Mouse (Mus musculus) CH12.LX (cell line): Measurements from ENCODE around the gene Pex13. TPM values are rescaled to one million over a fixed set of nuclear protein-coding genes. Genes with fewer than 3 reads are reported as not detected.
A peak's percentile ranks its signal among the peaks of the same experiment; 100 is the strongest.

Experiments used
- DNase-seq: peaks from one replicate; pipeline ENCODE4 v3.0.0-alpha.2; 2013; ENCODE audit errors: extremely low read depth
- H3K27ac ChIP-seq: 2 replicates; pipeline ENCODE4 v1.5.1; 2012; ENCODE audit warnings: low read depth, mild to moderate bottlenecking, control low read depth, moderate library complexity; ENCODE audit not compliant: insufficient read depth
- H3K27me3 ChIP-seq: replicated peaks from 2 replicates; pipeline ENCODE3; 2012; ENCODE audit warnings: inconsistent platforms
- H3K36me3 ChIP-seq, 2 experiments: replicated peaks in 1 of 2; 2 replicates each; pipeline versions ENCODE3 to v1.6.1; 2012; ENCODE audit warnings: inconsistent platforms in 1 of 2, low read length in 1 of 2, mild to moderate bottlenecking in 1 of 2, mixed read lengths in 1 of 2, moderate library complexity in 1 of 2; ENCODE audit not compliant: control insufficient read depth in 1 of 2, insufficient read depth in 1 of 2
- H3K4me1 ChIP-seq, 2 experiments: 2 replicates each; pipeline ENCODE4 v1.6.1; 2012; ENCODE audit warnings: inconsistent platforms in 1 of 2, moderate library complexity in 1 of 2; ENCODE audit not compliant: insufficient read depth in 2 of 2, control insufficient read depth in 1 of 2
- H3K4me2 ChIP-seq: 2 replicates; pipeline ENCODE4 v1.6.1; 2012; ENCODE audit warnings: low read depth, mild to moderate bottlenecking, control low read depth; ENCODE audit not compliant: poor library complexity, insufficient read depth, severe bottlenecking
- H3K4me3 ChIP-seq, 3 experiments: fragments of 150-350 bp in 1 of 3; sonication (generic) in 1 of 3; replicated peaks in 1 of 3; 2 replicates each; pipeline versions ENCODE3 to v1.5.1; 2011 to 2012; ENCODE audit warnings: low read depth in 2 of 3, low read length in 2 of 3, mild to moderate bottlenecking in 2 of 3, moderate library complexity in 2 of 3, control low read depth in 1 of 3, improper control_type of control experiment in 1 of 3, inconsistent platforms in 1 of 3, mixed read lengths in 1 of 3; ENCODE audit not compliant: poor library complexity in 1 of 3
- H3K79me2 ChIP-seq: replicated peaks from 2 replicates; pipeline ENCODE4 v1.6.1; 2012; ENCODE audit warnings: mild to moderate bottlenecking, moderate library complexity; ENCODE audit not compliant: control insufficient read depth, poor library complexity, insufficient read depth, severe bottlenecking; ENCODE audit errors: extremely low read depth
- H3K9ac ChIP-seq: 2 replicates; pipeline ENCODE4 v1.6.1; 2012; ENCODE audit warnings: low read depth, mild to moderate bottlenecking, control low read depth, moderate library complexity; ENCODE audit not compliant: insufficient read depth
- H3K9me3 ChIP-seq: replicated peaks from 2 replicates; pipeline ENCODE3; 2012; ENCODE audit warnings: low read length, inconsistent platforms, mixed read lengths
- BHLHE40 ChIP-seq: IDR thresholded peaks from 2 replicates; pipeline ENCODE4 v1.6.1; 2011; ENCODE audit warnings: mild to moderate bottlenecking, low read depth, low read length, improper control_type of control experiment
- CTCF ChIP-seq, 2 experiments: IDR thresholded peaks in 1 of 2; conservative IDR thresholded peaks in 1 of 2; 2 replicates each; pipeline ENCODE4 v1.5.1; 2011 to 2012; ENCODE audit warnings: low read depth in 2 of 2, low read length in 2 of 2, improper control_type of control experiment in 1 of 2, inconsistent platforms in 1 of 2, mild to moderate bottlenecking in 1 of 2, moderate library complexity in 1 of 2
- EP300 ChIP-seq: IDR thresholded peaks from 2 replicates; pipeline ENCODE4 v1.6.1; 2011; ENCODE audit warnings: low read length, improper control_type of control experiment
- HCFC1 ChIP-seq: IDR thresholded peaks from 2 replicates; pipeline ENCODE4 v1.6.1; 2012; ENCODE audit warnings: low read depth, mild to moderate bottlenecking, inconsistent platforms, low read length, improper control_type of control experiment
- MAZ ChIP-seq: IDR thresholded peaks from 2 replicates; pipeline ENCODE4 v1.6.1; 2012; ENCODE audit warnings: low read depth, mild to moderate bottlenecking, inconsistent platforms, low read length, improper control_type of control experiment, moderate library complexity
- NELFE ChIP-seq: IDR thresholded peaks from 2 replicates; pipeline ENCODE4 v1.6.1; 2011; ENCODE audit warnings: low read depth, low read length, improper control_type of control experiment
- NRF1 ChIP-seq: IDR thresholded peaks from 2 replicates; pipeline ENCODE4 v1.6.1; 2014; ENCODE audit warnings: low read depth, mild to moderate bottlenecking, inconsistent platforms, low read length, improper control_type of control experiment, moderate library complexity
- POLR2A ChIP-seq: IDR thresholded peaks from 2 replicates; pipeline ENCODE4 v1.6.1; 2011; ENCODE audit warnings: low read depth, mild to moderate bottlenecking, improper control_type of control experiment, low read length
- RAD21 ChIP-seq: IDR thresholded peaks from 2 replicates; pipeline ENCODE4 v1.6.1; 2011; ENCODE audit warnings: low read depth, mild to moderate bottlenecking, low read length, improper control_type of control experiment, moderate library complexity
- SMC3 ChIP-seq: IDR thresholded peaks from 2 replicates; pipeline ENCODE4 v1.6.1; 2011; ENCODE audit warnings: low read depth, low read length, improper control_type of control experiment
- TCF12 ChIP-seq: IDR thresholded peaks from 2 replicates; pipeline ENCODE4 v1.6.1; 2014; ENCODE audit warnings: low read depth, mild to moderate bottlenecking, inconsistent platforms, low read length, improper control_type of control experiment
- ZC3H11A ChIP-seq: IDR thresholded peaks from 2 replicates; pipeline ENCODE4 v1.6.1; 2012; ENCODE audit warnings: low read depth, mild to moderate bottlenecking, inconsistent platforms, low read length, improper control_type of control experiment
- ZNF384 ChIP-seq: IDR thresholded peaks from 2 replicates; pipeline ENCODE4 v1.6.1; 2012; ENCODE audit warnings: low read depth, low read length, improper control_type of control experiment, inconsistent platforms
- dilution Hi-C: fragments of 300-500 bp; cut with MboI; formaldehyde crosslinking; loops from 2 replicates; pipeline ENCODE4 v1.14.3; 2020; ENCODE audit warnings: low sequenced_read_pairs; ENCODE audit not compliant: extremely low pct_unique_long_range_greater_than_20kb, extremely low pct_ligation_motif_present
- in situ Hi-C: fragments of 300-500 bp; cut with MboI; formaldehyde crosslinking; loops from 3 replicates; pipeline ENCODE4 v1.14.3; 2019; ENCODE audit warnings: low sequenced_read_pairs, low pct_ligation_motif_present, low pct_unique_long_range_greater_than_20kb, mixed read lengths
- polyA plus RNA-seq: library from polyadenylated mRNA; unstranded; fragments of >175 nt; gene quantifications from 2 replicates; pipeline ENCODE4 v1.2.1, GENCODE M21; 2012; ENCODE audit warnings: low read depth; ENCODE audit not compliant: insufficient read length
- total RNA-seq, 2 experiments: library from RNA; depleted of rRNA; stranded (reverse); fragments of 300-350 nt in 1 of 2; fragments of >200 nt in 1 of 2; gene quantifications; 2 replicates each; pipeline ENCODE4 v1.2.3; 2012 to 2014

The Pex13 gene
- total and polyA plus RNA-seq, 3 experiments: 20.4 to 42.7 (median 21.5) TPM

- Histone ChIP-seq H3K79me2 (peaks cover 18% of the 10 kb centered on the region), H3K27me3 (no peaks in the 10 kb centered on the region), H3K9me3 (no peaks in the 10 kb centered on the region), H3K4me3 (no peak overlapping the region), H3K9ac (peak overlapping the region; percentile 10; the same call in 1 of the 2 replicates), H3K36me3 (peaks cover 46 to 80% of the 10 kb centered on the region in 2 experiments), H3K4me2 (no peak overlapping the region), H3K27ac (no peak overlapping the region), H3K4me1 (peaks cover 13 to 56% of the 10 kb centered on the region in 2 experiments)
- in situ Hi-C loops (loop anchor here (5.0 to 25.0 kb wide), 2 partner anchors 180 to 270 kb away; no protein-coding TSS in a partner anchor), dilution Hi-C loops (no loop called here)
- peak; percentile 24 for DNase-seq
- no peak for TF ChIP-seq TCF12
- TF ChIP-seq BHLHE40: peak; percentile 4; the same call in 1 of the 2 replicates
- TF ChIP-seq ZNF384: 0 out of 2 replicates have a peak, but pooled peaks have one; percentile 14
Measured at GRCm38 (mm10) chr11:23682561-23682960, 16.8 kb upstream of the Pex13 start.

GRCm38 (mm10) chr11:23680435-23680950 lies 14.7 kb upstream of the Pex13 start:
- Histone ChIP-seq H3K27ac (no peak overlapping the region), H3K4me2 (no peak overlapping the region), H3K9me3 (no peaks in the 10 kb centered on the region), H3K79me2 (peaks cover 10% of the 10 kb centered on the region; the same call in 1 of the 2 replicates), H3K4me1 (peaks cover 3 to 36% of the 10 kb centered on the region in 2 experiments; a peak in 3 of 4 replicates), H3K4me3 (no peak overlapping the region), H3K9ac (no peak overlapping the region), H3K36me3 (peaks cover 61 to 87% of the 10 kb centered on the region in 2 experiments), H3K27me3 (no peaks in the 10 kb centered on the region)
- dilution Hi-C loops: no loop called here
- TF ChIP-seq RAD21: no peak
- TF ChIP-seq EP300: no peak
- no peak for TF ChIP-seq HCFC1
- TF ChIP-seq MAZ: no peak
- TF ChIP-seq NRF1: no peak
- DNase-seq: no peak
- in situ Hi-C loops: loop anchor here (5.0 to 25.0 kb wide), 2 partner anchors 182 to 272 kb away; no protein-coding TSS in a partner anchor

GRCm38 (mm10) chr11:23679044-23679642 lies 13.4 kb upstream of the Pex13 start:
- Histone ChIP-seq H3K36me3 (peaks cover 65 to 92% of the 10 kb centered on the region in 2 experiments), H3K9me3 (no peaks in the 10 kb centered on the region), H3K79me2 (peaks cover 6% of the 10 kb centered on the region; the same call in 1 of the 2 replicates), H3K27ac (no peak overlapping the region), H3K4me2 (no peak overlapping the region), H3K4me3 (no peak overlapping the region), H3K4me1 (peaks cover 3 to 31% of the 10 kb centered on the region in 2 experiments; a peak in 3 of 4 replicates), H3K27me3 (no peaks in the 10 kb centered on the region), H3K9ac (no peak overlapping the region)
- in situ Hi-C loops: loop anchor here (25.0 kb wide), 1 partner anchor 183 kb away; no protein-coding TSS in a partner anchor
- DNase-seq: peak; percentile 89
- dilution Hi-C loops: no loop called here
- peak; percentile 81 for TF ChIP-seq ZNF384
- no peak for TF ChIP-seq NELFE
- peak; percentile 71 for TF ChIP-seq ZC3H11A
- TF ChIP-seq POLR2A: no peak
- TF ChIP-seq SMC3: peak; percentile 92
- peak; percentile 97 for TF ChIP-seq RAD21
- TF ChIP-seq CTCF (conservative IDR thresholded peaks at IDR 0.05 in 1 of 2, IDR thresholded peaks at IDR 0.05 in 1 of 2; ENCODE audit: low read depth in 2 of 2, low read length in 2 of 2): peak; percentile 89 to 94
